Mouse (Mus musculus): ENCODE measurements around the gene Sipa1.
"Not testable (repeated sequence)": the region's sequence is repeated elsewhere in the genome, so short reads cannot be mapped to it uniquely, and the experiment has no call there.

Gene Sipa1

GRCm38 (mm10) chr19:5686954-5687353, 23.4 kb upstream of the Sipa1 start:
- DNase-seq (ENCODE audit: extremely low read depth, low read depth, low spot score) = not testable (repeated sequence)

DNA sequence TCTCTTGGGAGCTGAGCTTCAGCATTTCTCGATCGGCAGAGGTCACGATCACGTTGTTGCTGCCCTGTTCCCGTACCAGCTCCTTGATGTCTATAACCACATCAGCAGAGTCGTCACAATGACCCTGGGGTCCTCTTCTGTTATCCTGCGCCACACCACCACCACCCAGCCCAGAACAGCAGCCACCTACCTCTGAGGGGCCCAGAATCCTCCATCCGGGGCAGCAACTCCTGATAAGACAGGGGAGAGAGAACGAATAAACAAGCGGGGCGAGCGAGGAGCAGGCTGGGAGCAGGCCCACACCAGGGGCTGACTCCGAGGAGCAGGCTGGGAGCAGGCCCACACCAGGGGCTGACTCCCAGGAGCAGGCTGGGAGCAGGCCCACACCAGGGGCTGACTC, 22.9 kb upstream of the Sipa1 start:
- DNase-seq (ENCODE audit: extremely low read depth, low read depth, low spot score) = no peak

GRCm38 (mm10) chr19:5685861-5686260, 22.4 kb upstream of the Sipa1 start:
- DNase-seq (ENCODE audit: extremely low read depth, low read depth, low spot score) = no peak

GRCm38 (mm10) chr19:5685431-5685830, 21.9 kb upstream of the Sipa1 start:
- DNase-seq (ENCODE audit: extremely low read depth, low read depth, low spot score) = no peak

GRCm38 (mm10) chr19:5684985-5685384, 21.5 kb upstream of the Sipa1 start:
- DNase-seq (ENCODE audit: extremely low read depth, low read depth, low spot score) = no peak

GRCm38 (mm10) chr19:5684236-5684635, 20.7 kb upstream of the Sipa1 start:
- no peak for DNase-seq (ENCODE audit: extremely low read depth, low read depth, low spot score)

GRCm38 (mm10) chr19:5680432-5680831, 16.9 kb upstream of the Sipa1 start:
- DNase-seq (ENCODE audit: extremely low read depth, low read depth, low spot score) = no peak

- no peak for DNase-seq (ENCODE audit: extremely low read depth, low read depth, low spot score)
Observed at GRCm38 (mm10) chr19:5668372-5668771, 4.9 kb upstream of the Sipa1 start.

DNA sequence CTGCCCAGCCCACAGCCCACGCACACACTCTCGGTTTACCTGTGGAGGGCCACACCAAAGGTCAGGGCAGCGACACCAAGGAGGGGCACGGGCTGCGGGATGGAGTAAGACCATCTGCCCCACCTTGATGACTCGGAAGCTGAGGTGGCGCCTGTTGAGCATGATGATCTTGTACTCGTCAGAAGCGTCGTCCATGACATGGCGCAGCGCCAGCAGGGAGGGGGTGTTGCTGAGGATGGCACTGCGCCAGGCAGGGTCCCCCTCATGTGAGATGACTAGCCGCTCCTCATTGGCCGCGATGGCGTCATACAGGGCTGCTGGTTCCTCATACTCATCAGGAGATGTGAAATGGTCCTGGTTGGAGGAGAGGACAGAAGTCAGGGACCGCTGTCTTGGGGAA, 2.9 kb upstream of the Sipa1 start:
- DNase-seq (ENCODE audit: extremely low read depth, low read depth, low spot score) = no peak

DNA sequence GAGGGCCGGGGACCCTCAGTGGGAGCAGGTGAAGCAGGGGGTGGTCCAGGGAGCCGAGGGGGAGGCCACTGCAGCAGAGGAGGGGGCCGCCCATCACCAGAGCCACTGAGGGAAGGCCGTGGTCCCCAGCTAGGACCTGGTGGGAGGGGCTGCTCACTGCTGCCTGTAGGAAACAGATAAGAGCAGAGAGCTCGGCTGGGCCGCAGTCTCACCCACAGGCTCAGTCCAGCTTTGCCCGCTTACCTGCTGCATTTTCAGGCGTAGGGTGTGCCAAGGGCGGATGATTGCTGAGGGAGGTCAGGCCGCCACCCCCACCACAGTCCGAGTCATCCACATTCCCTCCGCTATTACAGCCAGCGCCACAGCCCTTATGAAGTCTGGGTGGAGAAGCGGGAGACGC, 2.0 kb upstream of the Sipa1 start:
- no peak for DNase-seq (ENCODE audit: extremely low read depth, low read depth, low spot score)

GRCm38 (mm10) chr19:5664669-5665257, 1.3 kb upstream of the Sipa1 start:
- no peak for DNase-seq (ENCODE audit: extremely low read depth, low read depth, low spot score)

DNA sequence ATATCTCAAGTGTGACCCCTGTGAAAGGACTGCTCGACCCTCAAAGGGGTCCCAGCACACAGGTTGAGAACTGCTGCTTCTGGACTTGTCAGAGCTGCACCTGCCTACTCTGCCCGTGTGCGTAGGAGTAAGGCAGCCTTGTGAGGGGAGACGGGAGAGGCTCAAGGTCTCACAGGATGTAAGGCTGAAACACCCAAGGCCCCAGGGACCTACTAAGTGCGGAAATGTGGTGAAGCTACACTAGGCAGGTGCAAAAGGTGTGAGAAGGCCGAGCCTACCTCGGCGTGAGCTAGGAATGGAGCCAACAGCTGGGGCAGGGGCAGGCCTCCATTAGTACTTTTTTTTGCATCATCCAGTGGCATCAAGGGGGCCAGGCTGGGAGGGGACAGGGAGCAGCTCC, 1.2 kb downstream of the Sipa1 start:
- no peak for DNase-seq (ENCODE audit: extremely low read depth, low read depth, low spot score)

- no peak for DNase-seq (ENCODE audit: extremely low read depth, low read depth, low spot score)
Observed at GRCm38 (mm10) chr19:5660942-5661751, 2.4 kb downstream of the Sipa1 start.

- no peak for DNase-seq (ENCODE audit: extremely low read depth, low read depth, low spot score)
Observed at GRCm38 (mm10) chr19:5654720-5655298, 8.7 kb downstream of the Sipa1 start.

DNA sequence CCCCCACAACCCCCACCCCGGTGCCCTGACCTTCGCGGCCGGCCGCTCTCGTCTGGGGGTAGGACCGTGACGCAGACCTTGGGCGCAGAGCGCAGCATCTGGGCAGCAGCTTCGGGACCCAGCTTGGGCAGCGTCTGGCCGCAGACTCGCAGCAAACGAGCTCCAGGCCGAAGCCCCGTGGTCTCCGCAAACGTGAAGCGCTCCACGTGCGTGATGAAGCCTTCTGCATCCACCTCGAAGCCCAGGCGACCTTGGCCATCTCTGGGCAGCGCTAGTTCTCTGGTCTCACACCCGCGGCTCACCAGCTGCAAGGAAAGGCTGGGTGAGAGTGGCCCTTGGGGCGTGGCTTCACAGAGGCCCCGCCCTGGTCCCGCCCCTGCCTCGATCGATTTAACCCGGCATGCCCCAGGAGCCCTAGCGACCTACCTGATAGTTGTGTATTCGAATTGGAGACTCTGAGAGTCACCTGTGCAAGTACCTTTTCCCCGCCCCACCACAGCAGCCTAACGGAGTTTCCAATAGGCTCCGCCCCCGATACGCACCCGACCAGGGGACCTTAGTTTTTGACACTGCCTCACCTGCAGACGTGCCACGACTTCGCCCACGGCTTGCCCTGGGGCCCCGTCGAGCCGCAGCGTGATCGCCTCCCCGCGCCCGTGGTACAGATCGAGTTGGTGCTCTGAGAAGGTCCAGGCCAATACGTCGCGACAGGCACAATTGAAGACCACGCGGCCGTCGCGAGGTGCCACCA, 9.4 kb downstream of the Sipa1 start:
- DNase-seq (ENCODE audit: extremely low read depth, low read depth, low spot score) = no peak

- no peak for DNase-seq (ENCODE audit: extremely low read depth, low read depth, low spot score)
Observed at GRCm38 (mm10) chr19:5652570-5652969, 10.9 kb downstream of the Sipa1 start.

DNA sequence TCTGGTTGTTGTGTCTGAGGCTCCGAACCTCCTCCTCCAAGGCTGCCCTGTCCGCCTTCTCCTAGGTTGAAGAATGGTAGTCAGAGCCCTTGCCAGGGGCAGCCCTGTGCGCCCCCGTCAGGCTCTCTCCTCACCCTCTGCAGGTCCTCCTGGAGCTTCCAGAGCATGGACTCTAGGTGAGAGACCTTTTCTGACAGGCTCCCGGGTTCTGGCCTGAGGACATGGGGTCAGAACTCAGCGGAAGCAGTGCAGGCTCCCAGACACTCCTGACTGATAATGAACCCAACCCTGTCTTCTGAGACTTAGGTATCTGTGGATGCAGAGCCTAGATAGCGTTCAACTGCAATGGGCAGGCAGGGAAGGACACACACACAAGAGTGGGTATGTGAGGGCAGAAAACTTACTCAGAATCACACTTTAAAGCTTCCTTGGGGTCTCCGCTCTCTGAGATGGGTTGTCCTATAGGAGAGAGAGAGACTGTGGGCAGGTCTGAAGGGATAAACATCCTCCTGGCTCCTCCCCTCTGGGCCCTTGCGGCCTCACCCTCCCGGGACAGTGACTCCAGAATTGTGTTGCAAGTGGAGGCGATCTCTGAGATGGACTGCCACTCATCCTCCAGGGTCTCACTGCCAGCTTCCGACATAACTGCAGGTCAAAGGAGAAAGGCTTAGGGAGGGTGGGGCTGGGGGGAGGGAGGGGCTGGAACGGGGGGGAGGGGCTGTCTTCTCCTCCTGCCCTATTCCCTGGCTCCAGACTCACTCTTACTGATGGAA, 11.8 kb downstream of the Sipa1 start:
- no peak for DNase-seq (ENCODE audit: extremely low read depth, low read depth, low spot score)

GRCm38 (mm10) chr19:5649298-5649741, 14.2 kb downstream of the Sipa1 start:
- DNase-seq (ENCODE audit: extremely low read depth, low read depth, low spot score) = no peak

DNA sequence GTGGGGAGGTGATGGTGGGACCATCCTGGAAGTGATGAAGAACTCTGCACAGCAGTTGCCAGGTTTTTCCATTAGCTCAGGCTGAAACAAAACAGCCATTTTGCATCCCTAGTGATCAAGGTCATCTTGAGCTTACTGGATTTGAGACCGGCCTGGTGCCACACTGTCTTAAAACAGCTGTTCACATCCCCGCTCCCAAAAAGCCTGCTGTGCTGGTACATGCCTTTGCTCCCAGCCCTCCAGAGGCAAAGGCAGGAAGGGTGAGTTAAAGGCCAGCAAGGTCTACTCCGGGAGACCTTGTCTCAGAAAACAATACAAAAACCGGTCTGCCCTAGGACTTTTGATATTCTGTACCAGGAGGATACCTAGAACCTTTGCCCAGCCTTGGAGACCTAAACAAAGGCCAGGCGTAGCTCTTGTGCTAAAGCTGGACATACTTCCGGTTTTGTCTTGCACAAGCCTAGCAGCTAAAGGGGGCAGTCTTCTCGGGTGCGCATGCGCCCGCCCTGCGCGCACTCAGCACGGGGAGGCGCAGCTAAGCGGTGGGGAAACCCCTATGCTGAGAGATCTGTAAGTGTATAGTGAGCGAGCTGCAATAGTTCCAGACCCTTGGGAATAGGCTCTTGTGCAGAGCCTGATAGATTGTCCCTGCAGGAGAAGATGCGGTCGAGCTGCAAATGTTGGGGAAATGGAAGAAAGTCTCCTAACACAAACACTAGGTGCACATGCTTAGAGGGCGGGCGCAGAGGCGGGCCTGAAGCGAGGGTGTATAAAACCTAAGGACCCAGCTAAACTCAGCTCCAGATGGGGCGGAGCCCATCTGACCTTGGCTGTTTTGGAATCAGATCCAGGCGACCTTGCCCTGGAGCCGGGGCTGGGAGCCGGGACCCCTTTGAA, 14.9 kb downstream of the Sipa1 start:
- no peak for DNase-seq (ENCODE audit: extremely low read depth, low read depth, low spot score)

GRCm38 (mm10) chr19:5647791-5648190, 15.7 kb downstream of the Sipa1 start:
- no peak for DNase-seq (ENCODE audit: extremely low read depth, low read depth, low spot score)

Data from fat pad, adult 2 months (tissue).